Mouse (Mus musculus) frontal cortex, postnatal 14 days (tissue): ENCODE results near the gene Ddi2.

Source experiments
- DNase-seq, 2 experiments: peaks; one replicate each; pipeline ENCODE4 v3.0.0; 2022; ENCODE audit warnings: low spot score in 2 of 2

The Ddi2 gene

GRCm38 (mm10) chr4:141741856-141742255, 18.6 kb upstream of the Ddi2 start:
- DNase-seq, result no peak

GRCm38 (mm10) chr4:141738015-141738414, 14.8 kb upstream of the Ddi2 start:
- DNase-seq, result no peak

GRCm38 (mm10) chr4:141736856-141737255, 13.6 kb upstream of the Ddi2 start:
- DNase-seq, result no peak

GRCm38 (mm10) chr4:141735206-141735560, 12.0 kb upstream of the Ddi2 start:
- no peak for DNase-seq

- peak; percentile 89 for DNase-seq
Measured at GRCm38 (mm10) chr4:141734446-141735205, 11.4 kb upstream of the Ddi2 start.

GRCm38 (mm10) chr4:141731766-141732165, 8.5 kb upstream of the Ddi2 start:
- DNase-seq, result no peak

GRCm38 (mm10) chr4:141730401-141730800, 7.2 kb upstream of the Ddi2 start:
- DNase-seq, result no peak

- DNase-seq, result no peak
Measured at GRCm38 (mm10) chr4:141729266-141729665, 6.0 kb upstream of the Ddi2 start.

- DNase-seq, result no peak
Measured at GRCm38 (mm10) chr4:141725738-141726137, 2.5 kb upstream of the Ddi2 start.

- DNase-seq, result no peak
Measured at GRCm38 (mm10) chr4:141725277-141725676, 2.1 kb upstream of the Ddi2 start.

- no peak for DNase-seq
Measured at GRCm38 (mm10) chr4:141724594-141724993, 1.4 kb upstream of the Ddi2 start.

- no peak for DNase-seq
Measured at GRCm38 (mm10) chr4:141723673-141724068, 452 bp upstream of the Ddi2 start.

- no peak for DNase-seq
Measured at GRCm38 (mm10) chr4:141721961-141722360, 1.3 kb downstream of the Ddi2 start.

- no peak for DNase-seq
Measured at GRCm38 (mm10) chr4:141720761-141721523, 2.3 kb downstream of the Ddi2 start.

GRCm38 (mm10) chr4:141719304-141719703, 3.9 kb downstream of the Ddi2 start:
- DNase-seq, result no peak

- no peak for DNase-seq
Measured at GRCm38 (mm10) chr4:141717633-141718032, 5.6 kb downstream of the Ddi2 start.

GRCm38 (mm10) chr4:141715027-141715426, 8.2 kb downstream of the Ddi2 start:
- no peak for DNase-seq

GRCm38 (mm10) chr4:141713598-141714142, 9.5 kb downstream of the Ddi2 start:
- DNase-seq, result no peak

- no peak for DNase-seq
Measured at GRCm38 (mm10) chr4:141711250-141711649, 12.0 kb downstream of the Ddi2 start.

- no peak for DNase-seq
Measured at GRCm38 (mm10) chr4:141708971-141709370, 14.2 kb downstream of the Ddi2 start.

- DNase-seq, result no peak
Measured at GRCm38 (mm10) chr4:141708005-141708404, 15.2 kb downstream of the Ddi2 start.

GRCm38 (mm10) chr4:141705331-141705730, 17.9 kb downstream of the Ddi2 start:
- peak; percentile 32 to 42 for DNase-seq

- no peak for DNase-seq
Measured at GRCm38 (mm10) chr4:141704625-141705024, 18.6 kb downstream of the Ddi2 start.
